Mouse (Mus musculus): ENCODE data around the gene Hecw1. TPM values are rescaled to one million over a fixed set of nuclear protein-coding genes. Genes with fewer than 3 reads are reported as not detected.

Gene Hecw1
- polyA plus RNA-seq, 1 experiment from 2014 or later, result 0.01 TPM

DNA sequence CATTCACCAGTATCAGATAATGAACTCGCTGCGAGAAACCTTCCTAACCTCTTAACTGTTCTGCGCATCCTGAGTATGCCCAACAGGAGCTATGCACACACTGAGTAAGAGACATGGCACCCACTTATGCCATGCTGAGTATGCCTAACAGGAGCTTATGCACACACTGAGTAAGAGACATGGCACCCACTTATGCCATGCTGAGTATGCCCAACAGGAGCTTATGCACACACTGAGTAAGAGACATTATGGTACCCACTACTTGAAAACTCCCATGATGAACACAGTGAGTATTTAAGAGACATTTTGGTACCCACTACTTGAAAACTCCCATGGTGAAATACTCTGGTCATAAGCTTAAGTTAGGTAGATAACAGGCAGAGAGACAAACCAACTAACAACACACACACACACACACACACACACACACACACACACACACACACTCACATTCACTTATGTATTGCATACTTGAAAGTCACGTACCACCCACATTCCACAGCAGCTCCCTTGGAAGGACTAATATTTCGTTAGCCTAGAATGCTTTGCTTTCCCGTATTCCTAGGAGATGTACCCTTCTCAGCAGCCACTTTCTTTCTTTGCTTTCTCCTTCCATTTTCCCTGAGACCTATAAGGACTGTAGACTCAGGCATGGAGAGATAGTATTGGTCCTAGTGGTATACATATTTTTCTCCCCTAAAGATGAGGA lies 94.0 kb downstream of the Hecw1 start:
- Histone ChIP-seq H3K4me3 (replicated peaks; ENCODE audit: low read depth, low read length) (no peak overlapping the region), H3K4me2 (ENCODE audit: low read length) (no peak overlapping the region), H3K27me3 (ENCODE audit: insufficient read depth, low read length) (no peaks in the 10 kb centered on the region), H3K36me3 (ENCODE audit: insufficient read depth, low read length) (no peaks in the 10 kb centered on the region), H3K27ac (no peak overlapping the region), H3K4me1 (replicated peaks; ENCODE audit: insufficient read depth, low read length) (no peaks in the 10 kb centered on the region), H3K9me3 (replicated peaks; ENCODE audit: low read length) (no peaks in the 10 kb centered on the region), H3K9ac (ENCODE audit: low read depth, low read length) (no peak overlapping the region)
- no peak for TF ChIP-seq CTCF (IDR thresholded peaks at IDR 0.05; ENCODE audit: low read depth)
- ATAC-seq (replicated peaks; ENCODE audit: low FRiP score, low read depth) (no peak), DNase-seq (ENCODE audit: low spot score) (no peak)
- WGBS, result 85% methylated on average over 6 of the region's 6 CpGs

DNA sequence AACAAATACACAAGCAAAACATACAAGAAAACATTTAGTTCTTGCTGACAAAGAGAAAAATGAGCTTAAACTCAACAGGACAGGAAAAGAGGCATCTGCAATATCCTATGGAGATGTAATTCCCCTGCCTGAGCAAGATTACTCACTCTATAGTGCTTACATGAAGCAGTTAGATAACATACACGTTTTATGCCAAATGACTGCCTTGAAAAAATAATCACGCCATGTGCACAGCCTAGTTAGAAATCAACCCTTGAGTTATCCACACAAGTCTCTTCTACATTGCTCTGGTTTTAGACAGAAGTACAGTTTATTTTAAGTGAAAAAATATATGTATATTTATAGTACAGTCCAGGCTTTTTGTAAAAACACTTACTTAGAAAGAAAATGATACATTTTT lies 98.2 kb downstream of the Hecw1 start:
- Histone ChIP-seq H3K27me3 (ENCODE audit: insufficient read depth, low read length) (no peaks in the 10 kb centered on the region), H3K4me1 (replicated peaks; ENCODE audit: insufficient read depth, low read length) (no peaks in the 10 kb centered on the region), H3K27ac (no peak overlapping the region), H3K9me3 (replicated peaks; ENCODE audit: low read length) (no peaks in the 10 kb centered on the region), H3K36me3 (ENCODE audit: insufficient read depth, low read length) (no peaks in the 10 kb centered on the region), H3K4me2 (ENCODE audit: low read length) (no peak overlapping the region), H3K9ac (ENCODE audit: low read depth, low read length) (no peak overlapping the region), H3K4me3 (replicated peaks; ENCODE audit: low read depth, low read length) (no peak overlapping the region)
- WGBS, result 71% methylated on average over 2 of the region's 2 CpGs
- DNase-seq (ENCODE audit: low spot score) (no peak), ATAC-seq (replicated peaks; ENCODE audit: low FRiP score, low read depth) (no peak)
- TF ChIP-seq CTCF (IDR thresholded peaks at IDR 0.05; ENCODE audit: low read depth), result no peak

DNA sequence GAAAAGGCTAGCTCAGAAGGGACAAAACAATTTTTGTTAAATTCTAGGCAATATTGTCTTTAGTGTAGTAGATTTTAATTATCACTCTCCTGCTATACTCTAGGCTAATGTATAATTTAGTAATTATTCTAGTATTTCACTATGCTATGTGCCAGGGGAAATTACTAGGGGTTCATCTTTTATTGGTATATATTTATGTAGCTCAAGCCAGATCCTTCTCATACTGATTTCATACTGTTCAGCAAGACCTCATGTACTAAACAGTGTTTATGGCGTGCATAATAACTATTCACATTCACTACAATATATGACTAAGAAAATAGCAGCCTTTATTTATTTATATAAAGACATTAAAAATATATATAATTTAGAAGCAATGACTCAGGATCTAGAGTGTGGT lies 109.6 kb downstream of the Hecw1 start:
- ATAC-seq (replicated peaks; ENCODE audit: low FRiP score, low read depth) (no peak), DNase-seq (ENCODE audit: low spot score) (no peak)
- 73% methylated on average over 1 of the region's 1 CpGs for WGBS
- Histone ChIP-seq H3K9me3 (replicated peaks; ENCODE audit: low read length) (no peaks in the 10 kb centered on the region), H3K4me2 (ENCODE audit: low read length) (no peak overlapping the region), H3K4me1 (replicated peaks; ENCODE audit: insufficient read depth, low read length) (no peaks in the 10 kb centered on the region), H3K4me3 (replicated peaks; ENCODE audit: low read depth, low read length) (no peak overlapping the region), H3K36me3 (ENCODE audit: insufficient read depth, low read length) (no peaks in the 10 kb centered on the region), H3K27ac (no peak overlapping the region), H3K27me3 (ENCODE audit: insufficient read depth, low read length) (no peaks in the 10 kb centered on the region), H3K9ac (ENCODE audit: low read depth, low read length) (no peak overlapping the region)
- TF ChIP-seq CTCF (IDR thresholded peaks at IDR 0.05; ENCODE audit: low read depth), result no peak

DNA sequence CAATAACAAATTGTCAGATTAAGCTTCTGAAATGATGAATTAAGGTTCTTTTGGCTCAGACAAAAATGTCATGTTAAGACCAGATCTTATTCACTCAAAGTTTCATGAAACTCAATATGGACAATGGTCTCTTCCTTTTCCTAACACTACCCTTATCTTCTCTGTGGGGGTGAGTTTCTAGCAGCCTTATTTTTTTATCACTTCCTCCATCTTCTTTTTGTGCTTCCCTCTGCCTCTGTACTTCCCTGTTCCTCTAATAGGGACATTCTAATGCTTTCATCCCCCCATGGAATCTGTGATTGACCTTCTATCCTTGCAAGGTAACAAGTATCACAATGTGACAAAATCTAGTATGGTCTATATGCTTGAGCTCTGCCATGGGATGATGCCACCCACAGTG lies 148.6 kb downstream of the Hecw1 start:
- no peak overlapping the region for H3K9ac ChIP-seq (ENCODE audit: low read depth, low read length)
- no peak for DNase-seq (ENCODE audit: low spot score)
- no peaks in the 10 kb centered on the region for H3K27me3 ChIP-seq (ENCODE audit: insufficient read depth, low read length)
- H3K4me2 ChIP-seq (ENCODE audit: low read length), result no peak overlapping the region
- ATAC-seq (replicated peaks; ENCODE audit: low FRiP score, low read depth), result no peak
- H3K36me3 ChIP-seq (ENCODE audit: insufficient read depth, low read length), result no peaks in the 10 kb centered on the region
- no peaks in the 10 kb centered on the region for H3K4me1 ChIP-seq (replicated peaks; ENCODE audit: insufficient read depth, low read length)
- TF ChIP-seq CTCF (IDR thresholded peaks at IDR 0.05; ENCODE audit: low read depth), result no peak
- H3K27ac ChIP-seq, result no peak overlapping the region
- no peak overlapping the region for H3K4me3 ChIP-seq (replicated peaks; ENCODE audit: low read depth, low read length)
- no peaks in the 10 kb centered on the region for H3K9me3 ChIP-seq (replicated peaks; ENCODE audit: low read length)

DNA sequence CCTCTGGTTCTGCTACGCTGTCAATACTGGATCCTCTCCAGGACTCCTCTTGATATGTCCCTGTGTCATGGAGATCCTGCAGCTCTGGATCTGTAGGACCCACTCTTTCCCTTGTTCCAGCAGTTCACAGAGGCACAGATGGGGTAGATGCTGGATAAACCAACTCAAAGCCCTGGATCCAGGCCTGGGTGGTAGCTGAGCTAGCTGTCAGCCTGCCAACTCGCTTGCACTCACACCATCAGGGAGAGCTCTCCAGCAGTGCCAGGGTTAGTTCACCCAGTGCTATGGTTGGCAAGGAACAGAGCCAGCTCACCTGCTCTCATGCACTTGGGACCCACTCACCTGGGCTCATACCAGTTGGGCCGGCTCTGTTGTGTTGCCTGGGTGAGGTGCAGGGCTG lies 157.5 kb downstream of the Hecw1 start:
- DNase-seq (ENCODE audit: low spot score), result no peak
- no peak for TF ChIP-seq CTCF (IDR thresholded peaks at IDR 0.05; ENCODE audit: low read depth)
- H3K9me3 ChIP-seq (replicated peaks; ENCODE audit: low read length), result no peaks in the 10 kb centered on the region
- no peak overlapping the region for H3K4me2 ChIP-seq (ENCODE audit: low read length)
- ATAC-seq (replicated peaks; ENCODE audit: low FRiP score, low read depth), result no peak
- 84% methylated on average over 3 of the region's 3 CpGs for WGBS
- H3K27ac ChIP-seq, result no peak overlapping the region
- no peak overlapping the region for H3K9ac ChIP-seq (ENCODE audit: low read depth, low read length)
- no peak overlapping the region for H3K4me3 ChIP-seq (replicated peaks; ENCODE audit: low read depth, low read length)
- H3K4me1 ChIP-seq (replicated peaks; ENCODE audit: insufficient read depth, low read length), result no peaks in the 10 kb centered on the region
- H3K36me3 ChIP-seq (ENCODE audit: insufficient read depth, low read length), result no peaks in the 10 kb centered on the region
- no peaks in the 10 kb centered on the region for H3K27me3 ChIP-seq (ENCODE audit: insufficient read depth, low read length)

DNA sequence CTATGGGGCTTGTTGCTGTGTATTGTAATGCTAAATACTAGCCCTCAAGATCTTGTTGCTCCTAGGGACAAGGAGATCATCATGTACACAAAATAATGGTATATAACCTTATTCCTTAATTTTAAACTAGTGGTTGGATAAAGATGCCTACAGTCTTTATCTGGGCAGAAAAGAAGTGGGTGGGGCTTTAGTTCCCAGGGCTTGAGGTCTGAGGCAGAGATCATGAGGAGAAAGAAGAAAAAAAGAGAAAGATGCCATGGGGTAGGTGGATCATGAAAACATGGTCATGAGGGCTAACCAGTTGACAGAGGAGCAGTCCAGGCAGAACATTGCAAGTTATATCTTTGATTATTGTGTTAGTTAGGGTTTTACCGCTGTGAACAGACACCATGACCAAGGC lies 195.8 kb downstream of the Hecw1 start:
- Histone ChIP-seq H3K4me3 (replicated peaks; ENCODE audit: low read depth, low read length) (no peak overlapping the region), H3K27ac (no peak overlapping the region), H3K9me3 (replicated peaks; ENCODE audit: low read length) (no peaks in the 10 kb centered on the region), H3K36me3 (ENCODE audit: insufficient read depth, low read length) (no peaks in the 10 kb centered on the region), H3K4me1 (replicated peaks; ENCODE audit: insufficient read depth, low read length) (no peaks in the 10 kb centered on the region), H3K9ac (ENCODE audit: low read depth, low read length) (no peak overlapping the region), H3K27me3 (ENCODE audit: insufficient read depth, low read length) (no peaks in the 10 kb centered on the region), H3K4me2 (ENCODE audit: low read length) (no peak overlapping the region)
- no peak for ATAC-seq (replicated peaks; ENCODE audit: low FRiP score, low read depth)
- no peak for DNase-seq (ENCODE audit: low spot score)
- 96% methylated on average over 1 of the region's 1 CpGs for WGBS
- TF ChIP-seq CTCF (IDR thresholded peaks at IDR 0.05; ENCODE audit: low read depth), result no peak

DNA sequence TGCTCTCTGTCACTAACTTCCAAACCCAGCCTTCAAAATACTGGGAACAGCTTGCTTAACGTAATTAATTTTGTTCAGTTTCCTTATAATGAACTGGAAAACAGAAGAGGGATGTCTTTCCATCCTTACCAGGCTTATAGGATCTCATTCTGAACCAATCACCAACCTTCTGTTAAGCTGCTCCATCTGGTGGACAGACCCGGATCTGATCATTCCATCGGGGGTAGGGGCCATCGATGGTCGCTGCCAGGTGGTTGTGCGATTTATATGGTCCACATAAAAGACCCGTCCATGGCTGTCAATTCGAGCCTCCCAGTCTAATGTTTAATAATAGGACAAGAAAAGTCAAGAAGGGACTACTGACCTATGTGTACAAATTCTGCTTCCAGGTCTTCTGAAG lies 216.4 kb downstream of the Hecw1 start:
- H3K4me1 ChIP-seq (replicated peaks; ENCODE audit: insufficient read depth, low read length), result no peaks in the 10 kb centered on the region
- H3K4me2 ChIP-seq (ENCODE audit: low read length), result no peak overlapping the region
- TF ChIP-seq CTCF (IDR thresholded peaks at IDR 0.05; ENCODE audit: low read depth), result peak; percentile 43; the same call in 1 of the 2 replicates
- no peak overlapping the region for H3K27ac ChIP-seq
- H3K27me3 ChIP-seq (ENCODE audit: insufficient read depth, low read length), result no peaks in the 10 kb centered on the region
- H3K36me3 ChIP-seq (ENCODE audit: insufficient read depth, low read length), result no peaks in the 10 kb centered on the region
- H3K4me3 ChIP-seq (replicated peaks; ENCODE audit: low read depth, low read length), result no peak overlapping the region
- DNase-seq (ENCODE audit: low spot score) (peak; percentile 3), ATAC-seq (replicated peaks; ENCODE audit: low FRiP score, low read depth) (no peak)
- H3K9me3 ChIP-seq (replicated peaks; ENCODE audit: low read length), result no peaks in the 10 kb centered on the region
- 30% methylated on average over 8 of the region's 8 CpGs for WGBS
- no peak overlapping the region for H3K9ac ChIP-seq (ENCODE audit: low read depth, low read length)

All from kidney, postnatal 0 days (tissue).